Mouse (Mus musculus): Measurements from ENCODE around the gene Kcnj5.

DNA sequence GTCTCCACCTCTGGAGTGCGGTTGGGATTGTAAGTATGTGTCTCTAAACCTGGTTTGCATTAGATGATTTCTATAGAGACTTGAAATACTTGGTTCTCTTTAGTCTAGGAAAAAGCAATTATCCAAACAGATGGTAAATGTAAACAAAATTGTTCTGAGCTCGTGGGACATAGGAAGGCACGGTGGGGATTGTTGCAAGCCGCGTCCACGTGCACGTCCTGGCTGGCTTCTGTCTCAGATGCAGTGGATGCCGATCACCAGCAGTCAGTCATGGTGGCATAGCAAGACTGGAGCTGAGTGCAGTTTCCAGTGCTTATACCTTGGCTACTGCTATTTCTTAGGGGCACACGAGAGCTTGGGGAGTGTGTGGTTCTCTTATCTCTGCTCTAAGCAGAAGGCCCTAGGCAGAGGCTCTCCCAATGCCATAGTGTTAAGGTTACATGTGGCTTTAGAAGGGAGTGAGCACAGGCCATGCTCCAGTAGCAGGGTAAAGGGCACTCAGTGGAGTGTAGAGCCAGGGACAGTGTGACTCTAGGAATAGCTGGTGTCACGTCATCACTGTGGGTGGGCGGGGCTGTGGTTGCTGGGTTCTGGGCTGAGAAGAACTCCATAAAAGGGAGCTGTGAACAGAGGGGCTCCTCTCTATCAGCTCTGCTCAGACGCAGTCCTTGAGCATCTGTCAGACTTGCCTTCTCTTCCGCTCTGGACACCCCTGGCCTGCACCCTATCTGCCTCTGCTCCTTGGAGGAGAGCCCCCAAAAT lies 8.6 kb downstream of the Kcnj5 start:
- TF ChIP-seq CTCF (IDR thresholded peaks at IDR 0.05; ENCODE audit: low read depth) (no peak), EP300 (IDR thresholded peaks at IDR 0.05; ENCODE audit: low read depth) (no peak)

All from heart, postnatal 0 days (tissue).